Mouse (Mus musculus): Measurements from ENCODE around the gene Exoc5. TPM values are rescaled to one million over a fixed set of nuclear protein-coding genes. Genes with fewer than 3 reads are reported as not detected.
A peak's percentile ranks its signal among the peaks of the same experiment; 100 is the strongest.

The Exoc5 gene
- polyA plus RNA-seq, 1 experiment from 2014 or later: 43.2 TPM

DNA sequence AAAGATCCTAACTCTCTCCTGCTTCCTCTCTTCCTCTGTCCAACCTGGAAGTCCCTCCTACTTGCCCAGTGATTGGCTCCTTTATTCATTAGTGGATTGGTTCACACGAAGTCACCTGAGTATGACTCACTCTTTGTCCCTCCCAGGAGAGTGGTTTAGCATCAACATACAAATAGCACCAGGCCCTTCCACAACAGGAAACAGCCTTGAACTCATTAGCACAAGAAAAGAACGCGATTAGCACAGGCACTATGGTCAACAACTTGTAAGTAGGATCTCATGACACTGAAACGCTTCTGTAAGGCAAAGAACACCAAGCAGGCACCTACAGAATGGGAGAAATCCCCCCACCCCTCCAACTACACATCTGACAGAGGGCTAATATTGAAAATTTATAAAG, 67.7 kb downstream of the Exoc5 start:
- WGBS: 43% methylated on average over 4 of the region's 4 CpGs

DNA sequence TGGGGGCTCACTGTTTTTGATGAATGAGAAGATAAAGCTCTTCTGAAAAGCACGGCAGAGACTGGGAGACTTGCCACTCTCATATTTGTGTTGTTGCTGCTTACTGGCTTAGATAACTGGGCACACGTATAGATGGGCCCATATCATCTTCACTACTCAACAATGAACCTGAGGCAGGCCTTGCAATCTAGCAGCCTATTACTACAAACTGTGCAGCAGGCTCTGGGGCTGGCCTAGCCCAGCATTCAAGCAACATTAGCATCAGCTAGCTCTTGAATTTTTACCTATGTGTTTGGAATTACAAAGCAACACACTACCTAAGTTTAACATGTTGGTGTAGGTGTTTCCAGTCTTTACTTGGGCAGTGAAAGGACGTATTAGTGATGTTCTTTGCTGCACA, 72.6 kb downstream of the Exoc5 start:
- Histone ChIP-seq H3K9ac (no peak overlapping the region), H3K4me1 (no peaks in the 10 kb centered on the region), H3K4me2 (replicated peaks) (no peak overlapping the region), H3K27ac (replicated peaks) (no peak overlapping the region), H3K36me3 (no peaks in the 10 kb centered on the region), H3K9me3 (replicated peaks) (no peaks in the 10 kb centered on the region), H3K4me3 (replicated peaks) (no peak overlapping the region), H3K27me3 (no peaks in the 10 kb centered on the region)
- ATAC-seq (ENCODE audit: insufficient number of reproducible peaks, low FRiP score, low TSS enrichment, low read depth): no peak
- WGBS: 78% methylated on average over 3 of the region's 3 CpGs

More for the DNA sequence above, 67.7 kb downstream of the Exoc5 start:
- H3K27me3 ChIP-seq: no peaks in the 10 kb centered on the region
- no peak overlapping the region for H3K4me2 ChIP-seq (replicated peaks)
- no peak overlapping the region for H3K9ac ChIP-seq
- H3K27ac ChIP-seq (replicated peaks): no peak overlapping the region
- H3K4me1 ChIP-seq: no peaks in the 10 kb centered on the region
- H3K36me3 ChIP-seq: no peaks in the 10 kb centered on the region
- H3K9me3 ChIP-seq (replicated peaks): no peaks in the 10 kb centered on the region
- H3K4me3 ChIP-seq (replicated peaks): no peak overlapping the region
- ATAC-seq (ENCODE audit: insufficient number of reproducible peaks, low FRiP score, low TSS enrichment, low read depth): no peak

DNA sequence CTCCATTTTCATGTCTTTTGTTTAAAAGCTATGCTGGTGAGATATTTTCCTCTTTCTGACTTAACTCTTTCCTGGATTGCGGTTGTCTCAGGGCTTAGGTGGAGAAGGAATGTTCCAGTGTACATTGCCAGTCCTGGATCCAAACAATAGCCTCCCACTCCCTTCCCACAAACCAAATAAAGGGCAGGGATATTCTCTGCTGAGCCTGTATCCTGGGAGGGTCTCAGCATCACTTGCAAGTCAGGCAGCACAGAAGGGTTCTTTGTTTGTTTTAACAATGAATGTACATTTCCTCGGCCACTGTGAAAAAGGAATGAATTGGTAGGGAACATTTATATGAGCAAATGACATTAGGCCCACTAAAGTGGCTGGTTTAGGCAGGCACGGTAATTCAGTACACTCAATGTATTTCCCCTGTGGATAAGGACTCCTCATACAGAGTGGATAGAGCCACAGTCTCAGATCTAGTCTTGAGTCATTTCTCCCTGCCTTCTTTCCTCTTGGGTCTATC, 74.3 kb downstream of the Exoc5 start:
- Histone ChIP-seq H3K27ac (replicated peaks) (no peak overlapping the region), H3K36me3 (no peaks in the 10 kb centered on the region), H3K4me1 (no peaks in the 10 kb centered on the region), H3K9ac (no peak overlapping the region), H3K4me3 (replicated peaks) (no peak overlapping the region), H3K27me3 (no peaks in the 10 kb centered on the region), H3K9me3 (replicated peaks) (no peaks in the 10 kb centered on the region), H3K4me2 (replicated peaks) (no peak overlapping the region)
- ATAC-seq (ENCODE audit: insufficient number of reproducible peaks, low FRiP score, low TSS enrichment, low read depth): no peak
- WGBS: 52% methylated on average over 3 of the region's 3 CpGs

DNA sequence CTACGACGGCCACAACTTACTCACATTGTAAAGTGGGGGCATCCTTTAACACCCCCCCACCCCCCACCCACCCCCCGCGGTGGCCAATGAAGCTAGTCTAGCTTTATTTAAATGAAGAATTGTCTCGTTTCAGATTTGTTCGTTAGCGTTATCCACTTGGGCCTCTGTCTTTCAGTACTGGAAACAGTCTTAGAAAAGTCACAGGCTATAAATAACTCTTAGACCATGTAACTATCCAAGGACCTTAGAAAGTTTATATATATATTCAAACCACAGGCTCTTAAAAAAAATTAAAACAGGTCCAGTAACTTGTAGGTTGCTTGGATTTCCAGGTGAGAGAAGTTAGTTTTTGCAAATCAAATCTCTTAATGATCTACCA, 75.3 kb downstream of the Exoc5 start:
- Histone ChIP-seq H3K4me3 (replicated peaks) (peak overlapping the region; percentile 18), H3K27ac (replicated peaks) (no peak overlapping the region)
- WGBS: 3% methylated on average over 7 of the region's 7 CpGs

DNA sequence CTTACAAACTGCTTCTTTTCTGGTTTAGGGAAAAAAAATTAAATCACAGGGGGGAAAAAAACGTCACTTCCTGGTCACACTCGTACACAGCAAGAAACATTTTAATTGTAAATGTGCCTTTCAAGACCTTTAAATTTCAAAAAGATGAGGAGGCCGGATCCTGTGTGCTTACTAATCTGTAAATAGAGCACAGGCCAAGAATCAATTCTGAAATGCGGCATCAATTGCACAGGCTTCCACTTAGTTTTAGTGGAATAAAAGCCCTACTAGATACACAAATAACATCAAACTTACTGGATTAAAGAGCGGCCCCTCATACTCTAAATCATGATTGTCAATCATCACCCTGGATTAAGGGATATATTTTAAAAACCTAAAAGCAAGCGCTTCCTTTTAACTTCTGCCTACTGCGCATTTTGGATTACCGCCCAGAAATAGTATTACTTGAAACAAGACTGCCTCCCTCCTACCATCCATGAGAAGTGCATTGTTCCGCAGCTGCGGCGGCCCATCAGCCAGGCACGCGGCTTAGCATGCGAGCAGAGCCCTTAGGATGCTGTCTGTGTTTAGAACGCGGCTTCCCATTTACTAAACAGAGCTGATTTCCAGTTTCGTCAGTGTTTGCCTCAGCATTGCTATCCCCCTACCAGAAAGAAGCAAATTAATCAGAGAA, 75.8 kb downstream of the Exoc5 start:
- peak; percentile 75; the same call in 1 of the 2 replicates for ATAC-seq (ENCODE audit: insufficient number of reproducible peaks, low FRiP score, low TSS enrichment, low read depth)
- WGBS: 4% methylated on average over 17 of the region's 17 CpGs
- no peaks in the 10 kb centered on the region for H3K4me1 ChIP-seq
- H3K27ac ChIP-seq (replicated peaks): no peak overlapping the region
- no peaks in the 10 kb centered on the region for H3K9me3 ChIP-seq (replicated peaks)
- no peak overlapping the region for H3K9ac ChIP-seq
- H3K4me3 ChIP-seq (replicated peaks): peak overlapping the region; percentile 18
- no peaks in the 10 kb centered on the region for H3K27me3 ChIP-seq
- no peaks in the 10 kb centered on the region for H3K36me3 ChIP-seq
- peak overlapping the region; percentile 43 for H3K4me2 ChIP-seq (replicated peaks)

More for the DNA sequence above, 75.3 kb downstream of the Exoc5 start:
- H3K9ac ChIP-seq: no peak overlapping the region
- no peaks in the 10 kb centered on the region for H3K36me3 ChIP-seq
- no peak for ATAC-seq (ENCODE audit: insufficient number of reproducible peaks, low FRiP score, low TSS enrichment, low read depth)
- H3K4me2 ChIP-seq (replicated peaks): peak overlapping the region; percentile 43
- H3K27me3 ChIP-seq: no peaks in the 10 kb centered on the region
- H3K9me3 ChIP-seq (replicated peaks): no peaks in the 10 kb centered on the region
- no peaks in the 10 kb centered on the region for H3K4me1 ChIP-seq

DNA sequence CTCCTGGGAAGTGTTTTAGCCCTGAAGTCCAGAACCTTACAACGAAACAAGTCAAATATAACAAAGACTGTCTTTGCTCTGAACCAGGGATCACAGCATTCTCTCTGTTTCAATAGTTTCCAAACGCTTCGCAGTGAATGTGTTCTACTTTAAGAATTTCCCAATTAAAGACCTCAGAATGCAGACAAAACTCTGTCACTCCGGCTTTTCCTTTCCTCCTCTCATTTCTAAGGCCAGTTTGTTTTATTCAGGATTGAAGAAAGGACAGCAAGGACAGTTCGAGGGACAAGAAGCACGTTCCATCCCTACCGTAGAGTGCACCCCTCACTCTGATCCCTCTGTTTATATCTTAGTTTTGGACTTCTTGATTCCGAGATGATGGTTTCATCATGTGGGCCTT, 76.6 kb downstream of the Exoc5 start:
- no peaks in the 10 kb centered on the region for H3K36me3 ChIP-seq
- H3K27me3 ChIP-seq: no peaks in the 10 kb centered on the region
- no peak overlapping the region for H3K4me3 ChIP-seq (replicated peaks)
- 76% methylated on average over 8 of the region's 8 CpGs for WGBS
- H3K27ac ChIP-seq (replicated peaks): no peak overlapping the region
- H3K4me2 ChIP-seq (replicated peaks): no peak overlapping the region
- ATAC-seq (ENCODE audit: insufficient number of reproducible peaks, low FRiP score, low TSS enrichment, low read depth): no peak
- H3K4me1 ChIP-seq: no peaks in the 10 kb centered on the region
- no peak overlapping the region for H3K9ac ChIP-seq
- no peaks in the 10 kb centered on the region for H3K9me3 ChIP-seq (replicated peaks)

DNA sequence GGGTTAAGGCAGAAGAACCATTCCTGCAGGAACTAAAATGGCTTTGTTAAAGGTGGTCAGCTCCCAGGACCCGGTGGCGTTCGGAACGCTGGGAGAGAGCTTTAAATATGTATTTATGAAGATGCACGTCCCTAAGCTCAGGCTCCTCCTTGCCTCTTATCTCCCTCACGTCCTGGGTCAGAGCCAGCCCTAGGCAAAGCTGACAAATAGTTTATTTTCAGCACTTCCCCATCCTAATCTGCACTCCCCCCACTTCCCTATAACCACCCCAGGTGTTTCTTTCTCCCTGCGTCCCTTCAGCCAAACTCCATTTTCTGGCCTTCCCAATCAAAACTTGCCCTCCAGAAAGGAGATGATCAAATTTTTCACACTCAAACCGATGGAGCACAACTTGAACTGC, 80.2 kb downstream of the Exoc5 start:
- no peak for ATAC-seq (ENCODE audit: insufficient number of reproducible peaks, low FRiP score, low TSS enrichment, low read depth)
- H3K4me1 ChIP-seq: no peaks in the 10 kb centered on the region
- no peaks in the 10 kb centered on the region for H3K36me3 ChIP-seq
- H3K27me3 ChIP-seq: no peaks in the 10 kb centered on the region
- H3K9me3 ChIP-seq (replicated peaks): no peaks in the 10 kb centered on the region
- H3K4me3 ChIP-seq (replicated peaks): no peak overlapping the region
- H3K4me2 ChIP-seq (replicated peaks): no peak overlapping the region
- WGBS: 69% methylated on average over 8 of the region's 8 CpGs
- H3K27ac ChIP-seq (replicated peaks): no peak overlapping the region
- H3K9ac ChIP-seq: no peak overlapping the region

DNA sequence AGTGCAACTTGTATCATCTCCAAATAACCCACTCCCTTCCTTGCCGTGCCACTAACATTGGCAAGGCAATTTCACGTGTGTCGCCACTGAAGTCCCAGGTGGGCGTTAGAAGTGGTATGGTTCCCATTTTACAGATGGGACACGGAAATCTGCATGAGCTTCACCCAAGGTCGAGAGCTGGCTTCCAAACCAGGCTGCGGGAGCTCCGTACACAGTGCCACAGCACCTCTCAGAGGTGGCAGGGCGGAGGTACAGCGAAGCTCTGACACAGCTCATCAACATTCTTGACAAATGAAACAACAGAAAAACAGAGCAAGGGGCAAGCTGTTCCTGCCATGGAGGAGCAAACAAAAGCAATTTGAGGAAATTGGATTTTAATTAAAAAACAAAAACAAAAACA, 80.8 kb downstream of the Exoc5 start:
- H3K4me3 ChIP-seq (replicated peaks): no peak overlapping the region
- H3K4me1 ChIP-seq: no peaks in the 10 kb centered on the region
- 46% methylated on average over 10 of the region's 10 CpGs for WGBS
- no peaks in the 10 kb centered on the region for H3K9me3 ChIP-seq (replicated peaks)
- H3K27ac ChIP-seq (replicated peaks): no peak overlapping the region
- H3K27me3 ChIP-seq: no peaks in the 10 kb centered on the region
- H3K9ac ChIP-seq: no peak overlapping the region
- H3K36me3 ChIP-seq: no peaks in the 10 kb centered on the region
- ATAC-seq (ENCODE audit: insufficient number of reproducible peaks, low FRiP score, low TSS enrichment, low read depth): no peak
- no peak overlapping the region for H3K4me2 ChIP-seq (replicated peaks)

DNA sequence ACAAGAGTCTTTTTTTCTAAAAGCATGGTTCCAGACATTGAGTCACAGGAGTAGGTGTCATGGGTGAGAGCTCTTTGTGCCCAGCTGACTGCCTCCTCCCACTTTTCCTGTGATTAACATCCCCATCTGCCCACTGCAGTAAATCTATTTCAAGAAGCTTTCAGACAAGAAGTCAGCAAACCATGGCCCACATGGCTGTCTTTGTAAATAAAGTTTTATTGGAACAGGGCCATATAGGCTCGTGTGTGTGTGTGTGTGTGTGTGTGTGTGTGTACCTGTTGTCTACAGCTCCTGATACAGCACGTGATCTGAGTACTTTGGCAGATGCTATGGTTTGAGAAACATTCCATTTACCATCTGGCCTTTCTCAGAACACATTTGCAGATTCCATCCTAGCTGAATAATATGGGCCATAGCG, 87.5 kb downstream of the Exoc5 start:
- no peaks in the 10 kb centered on the region for H3K36me3 ChIP-seq
- H3K9ac ChIP-seq: no peak overlapping the region
- H3K9me3 ChIP-seq (replicated peaks): no peaks in the 10 kb centered on the region
- ATAC-seq (ENCODE audit: insufficient number of reproducible peaks, low FRiP score, low TSS enrichment, low read depth): no peak
- H3K4me2 ChIP-seq (replicated peaks): no peak overlapping the region
- H3K4me3 ChIP-seq (replicated peaks): no peak overlapping the region
- H3K27me3 ChIP-seq: no peaks in the 10 kb centered on the region
- 65% methylated on average over 3 of the region's 3 CpGs for WGBS
- no peaks in the 10 kb centered on the region for H3K4me1 ChIP-seq
- no peak overlapping the region for H3K27ac ChIP-seq (replicated peaks)

DNA sequence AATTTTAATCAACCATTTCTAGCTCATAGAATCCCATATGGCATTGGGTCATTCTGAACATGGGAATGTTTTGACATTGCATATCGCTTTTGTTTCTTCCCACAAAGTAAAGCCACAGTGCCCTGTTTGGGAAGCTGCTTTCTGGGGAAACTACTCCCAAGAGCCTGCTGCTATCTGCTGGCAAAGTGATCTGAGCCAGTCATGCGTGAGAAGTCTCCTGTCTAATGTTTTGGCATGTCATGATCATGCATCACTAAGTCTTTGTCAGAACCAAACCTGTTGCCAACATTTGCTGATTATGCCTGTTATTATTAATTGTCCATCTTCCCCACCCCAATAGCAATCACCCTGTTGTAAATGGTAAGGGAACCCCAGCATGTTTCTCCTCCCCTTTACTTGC, 94.9 kb downstream of the Exoc5 start:
- Histone ChIP-seq H3K27me3 (no peaks in the 10 kb centered on the region), H3K4me3 (replicated peaks) (no peak overlapping the region), H3K9me3 (replicated peaks) (no peaks in the 10 kb centered on the region), H3K36me3 (no peaks in the 10 kb centered on the region), H3K4me2 (replicated peaks) (no peak overlapping the region), H3K27ac (replicated peaks) (no peak overlapping the region), H3K4me1 (no peaks in the 10 kb centered on the region), H3K9ac (no peak overlapping the region)
- ATAC-seq (ENCODE audit: insufficient number of reproducible peaks, low FRiP score, low TSS enrichment, low read depth): no peak
- WGBS: 77% methylated on average over 2 of the region's 2 CpGs

DNA sequence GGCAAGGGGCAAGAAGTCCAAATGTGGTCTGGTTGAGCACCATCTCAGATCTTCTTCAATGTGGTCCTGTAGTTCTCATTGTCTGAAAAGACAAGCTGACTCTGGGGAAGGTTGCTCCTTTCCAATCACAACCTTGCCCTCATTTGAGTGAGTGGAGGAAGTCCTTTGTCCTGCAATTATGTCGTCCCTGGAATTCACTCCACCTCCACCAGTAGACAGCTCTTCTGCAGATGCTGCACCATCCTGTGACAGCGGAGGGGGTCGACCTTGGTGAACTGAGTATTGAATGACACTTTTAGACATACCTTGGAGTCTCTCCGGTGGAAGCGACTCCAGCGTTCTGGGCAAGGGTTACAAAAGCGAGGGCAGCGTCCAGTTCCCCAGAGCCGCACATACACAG, 97.8 kb downstream of the Exoc5 start:
- no peak for ATAC-seq (ENCODE audit: insufficient number of reproducible peaks, low FRiP score, low TSS enrichment, low read depth)
- Histone ChIP-seq H3K9me3 (replicated peaks) (no peaks in the 10 kb centered on the region), H3K4me3 (replicated peaks) (no peak overlapping the region), H3K36me3 (no peaks in the 10 kb centered on the region), H3K4me1 (no peaks in the 10 kb centered on the region), H3K4me2 (replicated peaks) (no peak overlapping the region), H3K27me3 (no peaks in the 10 kb centered on the region), H3K9ac (no peak overlapping the region), H3K27ac (replicated peaks) (no peak overlapping the region)
- 82% methylated on average over 9 of the region's 9 CpGs for WGBS

Measured in embryonic facial prominence, embryonic 15.5 days (tissue).